Mouse (Mus musculus): ENCODE measurements at regions not wholly inside any gene's neighbourhood (a gene's known extent, or its start where the extent isn't known, plus 50 kb on each side); places are given as distances from the start of the nearest gene placed in this dataset.

GRCm38 (mm10) chr4:142291366-142291765 is 52.2 kb upstream of the Kazn start:
- DNase-seq: no peak

All from cerebellum, adult 11 months (tissue).